Mouse (Mus musculus) forebrain, embryonic 11.5 days (tissue): ENCODE results near the gene Dhrs11. TPM values are rescaled to one million over a fixed set of nuclear protein-coding genes. Genes with fewer than 3 reads are reported as not detected.

ENCODE experiments used
- ATAC-seq: fragments of 200-750 bp; cut with Nextera tagmentation; replicated peaks from 2 replicates; pipeline ENCODE4 v1.8.0; 2017; ENCODE audit warnings: moderate TSS enrichment; ENCODE audit not compliant: low FRiP score
- DNase-seq: peaks from one replicate; pipeline ENCODE4 v3.0.0-alpha.2; 2017; ENCODE audit warnings: low spot score
- H3K27ac ChIP-seq: fragments of 300-500 bp; sonication (generic); 2 replicates; pipeline ENCODE4 v1.5.1; 2014; ENCODE audit warnings: low read depth, low read length
- H3K27me3 ChIP-seq: fragments of 300-500 bp; sonication (generic); 2 replicates; pipeline ENCODE4 v1.6.1; 2014; ENCODE audit warnings: mild to moderate bottlenecking, low read length, mixed read lengths; ENCODE audit not compliant: control insufficient read depth, insufficient read depth
- H3K36me3 ChIP-seq: fragments of 300-500 bp; sonication (generic); 2 replicates; pipeline ENCODE4 v1.6.1; 2014; ENCODE audit warnings: mild to moderate bottlenecking, low read length, moderate library complexity, mixed read lengths; ENCODE audit not compliant: control insufficient read depth, insufficient read depth
- H3K4me1 ChIP-seq: fragments of 300-500 bp; sonication (generic); replicated peaks from 2 replicates; pipeline ENCODE4 v1.6.1; 2014; ENCODE audit warnings: low read length, mixed read lengths; ENCODE audit not compliant: control insufficient read depth, insufficient read depth
- H3K4me2 ChIP-seq: fragments of 300-500 bp; sonication (generic); 2 replicates; pipeline ENCODE4 v1.6.1; 2014; ENCODE audit warnings: low read depth, mild to moderate bottlenecking, low read length, moderate library complexity, mixed read lengths; ENCODE audit not compliant: severe bottlenecking
- H3K4me3 ChIP-seq: fragments of 300-500 bp; sonication (generic); 2 replicates; pipeline ENCODE4 v1.5.1; 2014; ENCODE audit warnings: low read depth, low read length
- H3K9ac ChIP-seq: fragments of 300-500 bp; sonication (generic); 2 replicates; pipeline ENCODE4 v1.6.1; 2014; ENCODE audit warnings: low read length
- H3K9me3 ChIP-seq: fragments of 300-500 bp; sonication (generic); 2 replicates; pipeline ENCODE4 v1.6.1; 2016; ENCODE audit warnings: low read length, mixed read lengths; ENCODE audit not compliant: control insufficient read depth
- WGBS: fragments of 180-500 bp; shearing (Covaris S2); extraction: QIAGEN DNeasy Blood & Tissue Kit; methylation state at CpG from one replicate; pipeline ENCODE4 v1.1.7; 2014; 5-methylcytosine and 5-hydroxymethylcytosine counted together
- polyA plus RNA-seq: library from polyadenylated mRNA; unstranded; fragments of >200 nt; fragmentation: Nextera tagmentation; extraction: Ambion mirVana; gene quantifications from 2 replicates; pipeline ENCODE4 v1.2.1, GENCODE M21; 2014

The Dhrs11 gene
- polyA plus RNA-seq, 1 experiment from 2014 or later: 12.6 TPM

DNA sequence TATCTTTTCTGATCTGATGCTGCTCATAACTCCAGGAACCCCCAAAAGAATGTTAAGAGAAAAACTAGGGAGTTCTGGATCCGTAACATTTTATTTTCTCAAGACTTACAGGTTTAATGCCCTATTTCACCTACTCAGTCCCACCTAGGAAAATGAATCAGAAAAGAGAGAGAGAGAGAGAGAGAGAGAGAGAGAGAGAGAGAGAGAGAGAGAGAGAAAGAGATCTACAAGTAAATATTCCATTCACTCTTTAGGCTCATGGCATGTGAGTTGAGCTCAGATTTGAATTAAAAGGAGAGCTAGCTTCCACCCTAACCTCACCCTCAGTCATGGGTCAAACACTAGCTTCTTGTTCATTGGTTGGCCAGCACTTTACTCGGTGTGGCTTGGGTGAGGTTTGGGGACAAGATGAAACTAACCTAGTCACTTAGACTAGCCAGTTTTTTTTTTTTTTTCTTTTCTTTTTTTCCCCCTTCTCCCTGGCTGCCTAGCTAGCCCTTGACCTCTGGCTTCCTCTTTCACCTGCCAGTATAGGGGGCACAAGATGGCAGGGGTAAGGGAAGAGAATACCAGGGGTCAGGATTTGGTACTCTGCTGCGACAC, 792 bp downstream of the Dhrs11 start:
- H3K27ac ChIP-seq: no peak overlapping the region
- peak overlapping the region; percentile 65 for H3K4me3 ChIP-seq
- no peaks in the 10 kb centered on the region; the same call in 1 of the 2 replicates for H3K4me1 ChIP-seq
- H3K4me2 ChIP-seq: peak overlapping the region; percentile 99
- H3K9ac ChIP-seq: peak overlapping the region; percentile 72
- DNase-seq (no peak), ATAC-seq (0 out of 2 replicates have a peak, but pooled peaks have one; percentile 6)
- H3K9me3 ChIP-seq: no peaks in the 10 kb centered on the region
- no peaks in the 10 kb centered on the region; the same call in 1 of the 2 replicates for H3K36me3 ChIP-seq
- H3K27me3 ChIP-seq: no peaks in the 10 kb centered on the region
- 46% methylated on average over 3 of the region's 3 CpGs for WGBS

DNA sequence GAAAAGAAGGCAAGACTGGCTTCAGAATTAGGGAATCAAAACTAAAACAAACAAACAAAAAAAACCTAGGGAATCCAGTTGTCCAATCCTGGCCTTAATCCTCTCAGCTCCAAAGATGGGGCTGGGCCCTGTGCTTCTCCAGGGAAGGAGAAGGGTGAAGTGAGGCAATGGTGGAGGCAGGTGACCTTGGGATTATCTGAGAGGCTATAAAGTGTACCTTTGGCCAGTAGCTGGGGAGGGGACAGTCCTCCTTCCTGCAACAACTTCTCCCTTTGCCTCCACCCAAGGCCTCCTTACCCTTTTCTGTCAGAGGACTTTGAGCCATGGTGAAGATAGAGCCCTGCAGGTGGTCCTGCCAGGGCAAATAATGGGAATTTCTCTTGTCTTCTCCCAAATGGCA, 1.3 kb downstream of the Dhrs11 start:
- no peak for ATAC-seq

DNA sequence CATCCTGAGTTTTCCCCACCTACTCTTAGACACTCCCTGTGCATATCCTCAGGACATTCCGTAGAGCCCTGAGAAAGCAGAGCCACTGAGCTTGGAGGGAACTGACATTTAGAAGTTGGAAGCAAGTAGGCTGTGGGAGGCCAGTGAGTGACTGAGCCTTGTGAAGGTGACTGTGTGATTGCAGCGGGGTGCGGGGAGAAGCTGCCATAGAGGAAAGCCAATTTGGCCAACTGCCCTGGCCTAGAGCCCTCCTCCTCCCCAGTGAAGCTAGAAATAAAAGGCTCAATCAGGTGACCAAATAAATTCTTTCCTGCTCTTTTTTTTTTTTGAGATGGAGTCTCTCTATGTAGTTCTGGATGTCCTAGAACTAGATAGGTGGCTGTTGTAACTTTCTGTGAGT, 2.6 kb downstream of the Dhrs11 start:
- no peak overlapping the region for H3K4me3 ChIP-seq
- no peak for DNase-seq

More for the DNA sequence above, 1.3 kb downstream of the Dhrs11 start:
- Histone ChIP-seq H3K4me2 (0 out of 2 replicates have a peak overlapping the region, but pooled peaks have one; percentile 11), H3K9me3 (no peaks in the 10 kb centered on the region), H3K4me1 (no peaks in the 10 kb centered on the region; the same call in 1 of the 2 replicates), H3K9ac (no peak overlapping the region), H3K4me3 (no peak overlapping the region), H3K27ac (no peak overlapping the region), H3K36me3 (no peaks in the 10 kb centered on the region; the same call in 1 of the 2 replicates), H3K27me3 (no peaks in the 10 kb centered on the region)
- DNase-seq: no peak

DNA sequence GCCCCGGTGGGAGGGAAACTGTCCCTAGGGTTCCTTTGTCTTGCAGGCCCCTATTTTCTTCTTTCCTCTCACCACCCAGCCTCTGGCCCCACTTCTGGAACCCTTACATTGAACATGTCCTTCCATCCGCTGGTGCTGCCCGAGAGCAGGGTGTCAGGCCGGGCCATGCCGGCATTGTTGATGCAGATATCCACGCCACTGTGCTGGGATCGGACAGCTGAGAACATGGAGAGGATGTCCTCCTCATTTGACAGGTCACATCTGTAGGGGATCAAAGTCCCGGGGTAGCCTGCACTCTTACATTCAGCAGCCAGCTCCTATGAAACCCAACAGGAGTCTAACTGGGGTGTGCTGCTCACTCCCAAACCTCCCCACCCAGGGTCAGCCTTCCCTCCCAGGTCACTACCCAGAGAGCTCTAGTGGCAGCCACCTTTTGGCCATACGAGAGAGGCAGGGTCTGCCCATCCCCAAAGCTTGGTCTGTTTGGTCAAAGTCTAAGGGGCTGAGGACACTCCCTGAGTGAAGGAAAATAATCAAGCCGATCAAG, 3.5 kb downstream of the Dhrs11 start:
- DNase-seq (no peak), ATAC-seq (no peak)
- H3K4me1 ChIP-seq: no peaks in the 10 kb centered on the region; the same call in 1 of the 2 replicates
- H3K27me3 ChIP-seq: no peaks in the 10 kb centered on the region
- H3K27ac ChIP-seq: no peak overlapping the region
- no peaks in the 10 kb centered on the region for H3K36me3 ChIP-seq
- H3K4me2 ChIP-seq: no peak overlapping the region
- 87% methylated on average over 10 of the region's 10 CpGs for WGBS
- no peaks in the 10 kb centered on the region for H3K9me3 ChIP-seq
- H3K9ac ChIP-seq: no peak overlapping the region
- H3K4me3 ChIP-seq: no peak overlapping the region

More for the DNA sequence above, 2.6 kb downstream of the Dhrs11 start:
- ATAC-seq: no peak
- Histone ChIP-seq H3K27ac (no peak overlapping the region), H3K4me2 (no peak overlapping the region), H3K9ac (no peak overlapping the region), H3K27me3 (no peaks in the 10 kb centered on the region), H3K36me3 (no peaks in the 10 kb centered on the region; the same call in 1 of the 2 replicates), H3K9me3 (no peaks in the 10 kb centered on the region), H3K4me1 (no peaks in the 10 kb centered on the region; the same call in 1 of the 2 replicates)
- WGBS: 83% methylated on average over 3 of the region's 3 CpGs

DNA sequence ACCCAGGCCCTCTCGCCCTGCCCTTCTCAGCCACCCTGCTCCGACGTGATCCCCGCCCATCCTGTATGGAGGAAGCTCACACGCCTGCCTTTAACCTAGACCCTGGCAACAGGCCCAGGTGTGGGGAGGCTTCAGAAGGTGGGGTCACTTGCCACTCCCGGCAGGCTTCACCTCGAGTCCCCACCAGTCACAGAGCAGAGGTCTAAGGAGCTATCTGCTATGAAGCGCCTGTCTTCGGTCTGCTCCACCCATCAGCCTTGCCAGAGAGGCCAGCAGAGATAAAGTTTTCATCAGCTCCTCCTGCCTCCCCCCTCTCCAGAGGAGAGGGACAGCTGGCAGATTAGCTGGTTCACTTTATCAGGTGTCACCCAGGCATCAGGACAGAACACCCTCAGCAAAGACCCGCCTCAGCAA, 5.3 kb downstream of the Dhrs11 start:
- DNase-seq: no peak
- Histone ChIP-seq H3K4me2 (no peak overlapping the region), H3K27ac (no peak overlapping the region), H3K9me3 (no peaks in the 10 kb centered on the region), H3K9ac (no peak overlapping the region), H3K36me3 (no peaks in the 10 kb centered on the region), H3K4me3 (no peak overlapping the region), H3K27me3 (no peaks in the 10 kb centered on the region), H3K4me1 (no peaks in the 10 kb centered on the region)
- WGBS: 67% methylated on average over 10 of the region's 10 CpGs
- ATAC-seq: no peak

DNA sequence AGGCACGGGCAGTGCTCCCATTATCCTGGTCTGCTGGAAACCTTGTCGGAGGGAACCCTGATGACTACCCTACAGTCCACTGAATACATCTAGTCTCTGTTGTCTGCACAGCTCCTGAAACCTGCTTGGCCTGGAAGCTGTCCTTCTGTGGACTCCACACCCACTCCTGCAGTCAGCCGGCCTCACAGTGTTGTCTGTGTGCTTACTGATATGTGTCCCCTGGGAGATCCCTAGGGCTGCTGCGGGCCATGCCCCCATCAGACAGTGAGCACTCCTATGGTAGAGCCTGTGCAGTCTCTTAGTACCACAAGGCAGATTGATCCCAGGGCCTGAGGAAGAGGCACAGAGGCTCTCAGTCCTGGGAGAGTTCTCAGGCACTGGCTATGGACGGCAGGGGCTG, 6.3 kb downstream of the Dhrs11 start:
- Histone ChIP-seq H3K27me3 (no peaks in the 10 kb centered on the region), H3K9ac (no peak overlapping the region), H3K27ac (no peak overlapping the region), H3K36me3 (no peaks in the 10 kb centered on the region), H3K4me3 (no peak overlapping the region), H3K4me2 (no peak overlapping the region), H3K9me3 (no peaks in the 10 kb centered on the region), H3K4me1 (no peaks in the 10 kb centered on the region)
- DNase-seq (no peak), ATAC-seq (no peak)
- WGBS: 84% methylated on average over 5 of the region's 5 CpGs

DNA sequence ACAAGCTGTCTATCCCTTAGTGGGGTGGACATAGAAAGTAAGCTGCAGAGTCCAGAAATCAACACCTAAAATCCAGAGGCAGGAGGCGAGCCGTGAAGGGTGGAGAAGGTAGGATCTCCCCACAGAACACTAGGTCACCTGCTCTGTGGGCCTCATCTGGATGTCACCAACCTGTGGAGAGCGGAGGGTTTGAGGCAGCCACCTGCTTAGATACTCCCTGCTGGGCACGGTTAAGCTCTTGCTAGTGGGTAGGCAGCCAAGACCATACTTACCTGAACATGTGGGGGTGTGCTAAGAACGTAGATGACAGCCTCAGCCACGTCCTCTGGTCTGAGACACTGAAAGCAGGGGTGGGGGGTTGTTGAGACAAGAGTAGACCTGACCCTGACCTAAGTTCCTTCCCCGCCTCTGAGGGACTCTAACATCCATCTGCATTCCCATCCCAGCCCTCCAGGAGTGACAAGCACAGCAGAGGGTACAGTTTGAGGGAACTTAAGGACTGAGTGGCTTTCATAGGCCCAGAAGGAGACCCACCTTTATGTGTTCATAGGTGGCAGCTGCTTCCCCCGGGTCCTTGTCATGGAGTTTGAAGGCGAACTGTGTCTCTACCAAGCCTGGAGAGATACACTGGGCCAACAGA, 7.5 kb downstream of the Dhrs11 start:
- Histone ChIP-seq H3K27ac (no peak overlapping the region), H3K9me3 (no peaks in the 10 kb centered on the region)
- 83% methylated on average over 9 of the region's 9 CpGs for WGBS

DNA sequence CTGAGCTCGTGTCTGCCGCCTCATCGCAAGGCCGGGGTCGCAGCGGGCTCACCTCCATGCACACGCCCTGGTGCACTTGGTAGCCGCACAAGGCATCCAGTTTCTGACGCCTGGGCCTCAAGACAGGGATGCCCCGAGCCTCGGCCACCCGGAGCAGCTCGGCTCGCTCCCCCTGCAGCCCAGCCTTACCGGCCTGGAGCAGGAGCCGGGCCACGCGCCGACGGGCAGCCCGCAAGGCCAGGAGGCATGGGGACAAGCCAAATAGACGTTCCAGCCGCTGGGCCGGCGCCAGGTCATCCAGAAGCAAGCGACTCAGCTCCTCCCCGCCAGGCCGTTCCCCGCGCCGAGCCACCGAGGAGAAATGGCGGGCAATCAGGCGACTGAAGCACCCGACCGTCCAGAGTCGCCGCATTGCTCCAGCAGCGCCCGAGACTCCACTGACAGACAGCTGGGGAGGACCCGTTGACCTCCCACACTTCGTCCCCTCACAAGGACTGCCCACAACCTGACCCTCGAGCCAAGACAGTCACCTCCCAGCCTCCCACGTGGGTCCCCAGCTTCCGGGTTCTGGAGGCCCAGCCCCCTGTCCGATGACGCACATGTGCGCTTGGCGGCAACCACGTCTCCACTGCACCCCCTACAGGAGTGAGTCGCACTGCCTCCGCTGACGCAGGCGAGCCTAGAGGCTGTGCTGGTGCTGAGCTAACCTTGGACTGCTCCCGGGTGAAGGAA, 9.7 kb downstream of the Dhrs11 start, which contains the start of gene Mrm1:
Mrm1 (minus strand) TSS at position 555 of the 732 bp plus-strand sequence.
- ATAC-seq: peak; percentile 90

More for the DNA sequence above, 7.5 kb downstream of the Dhrs11 start:
- no peaks in the 10 kb centered on the region for H3K27me3 ChIP-seq
- ATAC-seq: no peak
- H3K4me2 ChIP-seq: no peak overlapping the region
- no peak overlapping the region for H3K9ac ChIP-seq
- no peaks in the 10 kb centered on the region for H3K36me3 ChIP-seq
- H3K4me1 ChIP-seq: no peaks in the 10 kb centered on the region
- no peak overlapping the region for H3K4me3 ChIP-seq
- no peak for DNase-seq

More for the DNA sequence above, 9.7 kb downstream of the Dhrs11 start, which contains the start of gene Mrm1:
- no peaks in the 10 kb centered on the region for H3K27me3 ChIP-seq
- H3K4me1 ChIP-seq: no peaks in the 10 kb centered on the region
- DNase-seq: peak; percentile 96
- peak within 1 kb of the TSS; percentile 50 for H3K4me3 ChIP-seq
- WGBS: under 1% methylated on average over 55 of the region's 55 CpGs
- H3K9ac ChIP-seq: peak within 1 kb of the TSS; percentile 66
- no peaks in the 10 kb centered on the region for H3K36me3 ChIP-seq
- peak within 1 kb of the TSS; percentile 95 for H3K4me2 ChIP-seq
- H3K27ac ChIP-seq: peak within 1 kb of the TSS; percentile 42
- H3K9me3 ChIP-seq: no peaks in the 10 kb centered on the region
